Mouse (Mus musculus) erythroblast, embryonic 14.5 days (primary cell): ENCODE data around the gene Runx3.

Experiments used
- GATA1 ChIP-seq: IDR thresholded peaks from 2 replicates; pipeline ENCODE4 v1.6.1; 2012; ENCODE audit warnings: low read length, inconsistent platforms, mixed read lengths
- TAL1 ChIP-seq: IDR thresholded peaks from 3 replicates; pipeline ENCODE4 v1.6.1; 2012; ENCODE audit warnings: low read length, inconsistent platforms, mixed read lengths

DNA sequence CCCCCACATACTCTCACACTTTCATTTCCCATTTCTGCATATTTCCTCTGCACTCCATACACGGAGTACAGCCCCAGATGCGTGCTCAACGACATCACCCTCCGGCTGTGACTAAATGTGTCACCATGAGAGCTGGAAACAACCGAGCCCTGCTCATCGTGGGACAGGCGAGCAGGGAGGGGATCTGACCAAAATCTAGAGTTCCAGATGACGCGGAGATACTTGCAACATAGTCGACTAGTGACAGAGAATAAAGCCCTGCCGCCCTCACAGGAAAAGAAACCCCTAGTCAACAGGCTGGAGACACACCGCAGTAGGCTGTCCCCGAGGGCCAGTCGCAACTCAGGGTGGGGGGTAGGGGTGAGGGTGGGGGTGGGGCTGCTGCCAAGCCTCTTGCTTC lies 82.8 kb downstream of the Runx3 start:
- TF ChIP-seq TAL1 (no peak), GATA1 (no peak)
